Mouse (Mus musculus) brain, embryonic 14.5 days (tissue): ENCODE data around the gene Iqgap3. TPM values are rescaled to one million over a fixed set of nuclear protein-coding genes. Genes with fewer than 3 reads are reported as not detected.
A peak's percentile ranks its signal among the peaks of the same experiment; 100 is the strongest.

Source experiments
- DNase-seq: peaks from one replicate; pipeline ENCODE4 v3.0.0-alpha.2; 2011; ENCODE audit warnings: low read depth
- CTCF ChIP-seq: fragments of 200-500 bp; IDR thresholded peaks from 2 replicates; pipeline ENCODE4 v1.5.1; 2012; ENCODE audit warnings: inconsistent platforms, mild to moderate bottlenecking, moderate library complexity, borderline replicate concordance; ENCODE audit not compliant: insufficient read depth, insufficient read length; ENCODE audit errors: extremely low read depth
- POLR2A ChIP-seq: fragments of 200-500 bp; IDR thresholded peaks from 2 replicates; pipeline ENCODE4 v1.6.1; 2012; ENCODE audit warnings: mild to moderate bottlenecking, inconsistent platforms, borderline replicate concordance; ENCODE audit not compliant: poor library complexity, insufficient read depth, insufficient read length, severe bottlenecking; ENCODE audit errors: extremely low read depth
- polyA plus RNA-seq: library from polyadenylated mRNA; depleted of rRNA; stranded (reverse); fragments of >200 nt; gene quantifications from 2 replicates; pipeline ENCODE4 v1.2.3, GENCODE M21; 2012

The Iqgap3 gene
- polyA plus RNA-seq, 1 experiment = 10.1 TPM

GRCm38 (mm10) chr3:88136346-88136745 lies 54.6 kb downstream of the Iqgap3 start:
- no peak for TF ChIP-seq CTCF
- TF ChIP-seq POLR2A = no peak

GRCm38 (mm10) chr3:88136945-88137494 lies 55.2 kb downstream of the Iqgap3 start:
- no peak for DNase-seq
- TF ChIP-seq CTCF (no peak), POLR2A (no peak)

More at GRCm38 (mm10) chr3:88136346-88136745, 54.6 kb downstream of the Iqgap3 start:
- DNase-seq = no peak

GRCm38 (mm10) chr3:88137821-88138220 lies 56.0 kb downstream of the Iqgap3 start:
- DNase-seq = no peak
- no peak for TF ChIP-seq CTCF
- TF ChIP-seq POLR2A = no peak

- DNase-seq = peak; percentile 99
- TF ChIP-seq POLR2A (peak; percentile 7; the same call in 1 of the 2 replicates), CTCF (no peak)
These were observed 56.8 kb downstream of the Iqgap3 start for GRCm38 (mm10) chr3:88138336-88139242.

GRCm38 (mm10) chr3:88139243-88140177 lies 57.7 kb downstream of the Iqgap3 start:
- DNase-seq = peak; percentile 59
- no peak for TF ChIP-seq CTCF
- TF ChIP-seq POLR2A = no peak

GRCm38 (mm10) chr3:88140178-88140902 lies 58.6 kb downstream of the Iqgap3 start:
- TF ChIP-seq POLR2A (no peak), CTCF (no peak)
- peak; percentile 32 for DNase-seq

GRCm38 (mm10) chr3:88140903-88141430 lies 59.2 kb downstream of the Iqgap3 start:
- TF ChIP-seq CTCF (no peak), POLR2A (no peak)
- no peak for DNase-seq

GRCm38 (mm10) chr3:88141439-88141786 lies 59.6 kb downstream of the Iqgap3 start:
- DNase-seq = no peak
- TF ChIP-seq POLR2A (no peak), CTCF (no peak)

GRCm38 (mm10) chr3:88141787-88142523 lies 60.2 kb downstream of the Iqgap3 start, which contains the start of gene Mef2d:
Mef2d (plus strand) TSS chr3:88142372.
- peak; percentile 17; the same call in 1 of the 2 replicates for TF ChIP-seq CTCF
- peak; percentile 41; the same call in 1 of the 2 replicates for TF ChIP-seq POLR2A
- peak; percentile 99 for DNase-seq
